Mouse (Mus musculus) C2C12 (cell line): ENCODE results near the gene Tpm3.

Experiments used
- CEBPB ChIP-seq: IDR thresholded peaks from one replicate; pipeline ENCODE4 v1.6.1; 2011; ENCODE audit warnings: low read depth, mild to moderate bottlenecking, control low read depth, moderate library complexity
- CTCF ChIP-seq: IDR thresholded peaks from one replicate; pipeline ENCODE4 v1.5.1; 2011; ENCODE audit not compliant: control insufficient read depth, insufficient read depth, insufficient read length
- MAX ChIP-seq: IDR thresholded peaks from one replicate; pipeline ENCODE4 v1.6.1; 2011; ENCODE audit warnings: mild to moderate bottlenecking, control low read depth

DNA sequence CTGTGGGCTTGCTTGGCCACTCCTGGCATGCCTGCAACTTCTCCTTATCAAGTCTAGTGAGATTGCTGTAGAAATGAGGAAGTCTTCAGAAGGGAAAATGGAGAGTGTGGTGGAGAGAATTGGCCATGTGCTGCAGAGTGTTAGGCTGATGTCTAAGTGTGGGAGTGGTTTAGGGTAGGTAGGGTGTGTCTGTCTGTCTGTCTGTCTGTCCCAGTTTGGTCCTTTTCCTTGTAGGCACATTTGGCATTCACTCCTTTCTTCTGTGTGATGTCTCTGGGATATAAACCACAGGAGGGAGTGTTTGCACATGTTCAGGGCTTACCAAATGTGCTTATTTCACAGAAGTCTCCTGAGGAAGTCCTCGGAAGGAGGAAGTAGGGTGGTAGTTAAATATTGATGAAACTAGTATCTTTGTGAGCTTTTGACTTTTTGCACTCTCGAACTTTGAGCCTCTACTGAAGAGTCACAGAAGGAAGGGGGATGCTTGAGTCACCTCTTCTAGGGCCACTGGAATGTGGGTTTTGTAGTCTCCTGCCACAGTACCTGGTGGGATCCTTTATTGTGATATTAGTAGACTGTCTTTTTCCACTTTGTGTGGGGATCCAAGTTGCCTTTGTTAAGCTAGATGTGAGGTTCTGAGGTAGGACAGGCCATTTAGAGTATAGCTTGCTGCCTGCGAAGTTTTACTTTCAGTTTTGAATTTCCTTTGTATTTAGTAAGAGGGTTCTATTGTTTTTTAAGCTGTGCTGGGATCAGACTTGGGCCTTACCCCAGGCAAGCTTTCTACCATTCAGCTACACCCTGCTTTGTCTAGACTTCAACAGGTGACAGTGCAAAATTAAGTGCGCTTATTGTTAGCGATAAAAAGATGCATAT is 9.2 kb downstream of the Tpm3 start:
- TF ChIP-seq CTCF (no peak), CEBPB (no peak), MAX (no peak)
